Comparison of ENCODE assay signal across 8 mouse cellular contexts in the genomic region with DNA sequence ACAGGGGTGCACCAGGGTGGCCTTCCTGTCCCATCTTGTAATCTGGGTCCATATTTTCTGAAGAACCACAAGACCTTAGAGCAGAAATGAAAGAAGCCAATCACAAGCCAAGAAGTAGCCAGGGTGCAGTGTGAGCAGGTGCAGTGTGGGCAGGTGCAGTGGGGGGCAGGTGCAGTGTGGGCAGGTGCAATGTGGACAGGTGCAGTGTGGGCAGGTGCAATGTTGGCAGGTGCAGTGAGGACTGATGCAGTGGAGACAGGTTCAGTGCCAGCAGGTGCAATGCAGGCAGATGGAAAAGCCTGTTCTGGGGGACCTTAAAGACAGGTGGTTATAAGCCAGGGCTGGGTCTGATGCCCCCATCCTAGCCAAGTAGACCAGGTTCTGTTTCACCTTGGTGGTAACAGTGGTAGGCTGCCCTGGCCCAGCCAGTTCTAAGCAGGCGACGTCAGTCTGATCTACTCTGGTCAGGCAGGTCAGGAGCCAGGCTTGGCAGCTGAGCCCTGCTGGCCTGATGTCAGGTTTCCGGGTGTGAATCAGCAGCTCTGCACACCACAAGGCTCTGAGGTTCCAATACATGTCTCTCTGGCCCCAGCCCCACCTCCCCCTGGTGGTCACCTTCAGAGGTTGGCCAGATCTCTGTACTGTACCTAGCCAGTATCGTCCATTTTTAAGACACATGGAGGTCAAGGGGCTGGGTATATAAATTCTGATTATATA.
DNase-seq lines count a peak whose midpoint lies in the region; ATAC-seq lines count a peak whose summit lies in the region.
"Had no signal": no experiment of that assay in that cellular context is flagged by ENCODE, and none has a peak within 500 bp of the region (broad histone marks: within the 10 kb centered on the region; RNA-seq: fewer than 3 reads in every experiment).

No protein-coding gene starts in this region.

- H3K27ac ChIP-seq in kidney, embryonic 14.5 days (ENCODE audit: low read depth, low read length), result no peak overlapping the region
- H3K27ac ChIP-seq: midbrain, embryonic 12.5 days had no signal

- ATAC-seq in kidney, embryonic 14.5 days (ENCODE audit: low FRiP score, low TSS enrichment), result peak; percentile 46; the same call in 1 of the 2 replicates
- ATAC-seq in megakaryocyte-erythroid progenitor cell, adult 5-6 weeks (replicated peaks; ENCODE audit: low FRiP score, low TSS enrichment, poor library complexity, severe bottlenecking), result peak; percentile 81

- H3K4me1 ChIP-seq in kidney, embryonic 14.5 days (ENCODE audit: control insufficient read depth, insufficient read depth, low read length), result no peaks in the 10 kb centered on the region

- no peaks in the 10 kb centered on the region for H3K9me3 ChIP-seq in kidney, embryonic 14.5 days (ENCODE audit: control insufficient read depth, low read length)
- H3K9me3 ChIP-seq: midbrain, embryonic 12.5 days had no signal

- no peak overlapping the region for H3K4me3 ChIP-seq in kidney, embryonic 14.5 days (ENCODE audit: low read length)
- H3K4me3 ChIP-seq: midbrain, embryonic 12.5 days had no signal

- DNase-seq in 416B (ENCODE audit: low read depth) (peak; percentile 94), ZHBTc4 (ENCODE audit: low read depth, low spot score) (peak; percentile 38)
- DNase-seq in fibroblast of lung, adult 2 months (ENCODE audit: low read depth), result peak; percentile 83
- no peak for DNase-seq in layer of hippocampus, adult 9-10 months (ENCODE audit: low spot score)
- no peak for DNase-seq in layer of hippocampus, adult 9-11 months

- no peaks in the 10 kb centered on the region for H3K27me3 ChIP-seq in kidney, embryonic 14.5 days (ENCODE audit: control insufficient read depth, insufficient read depth, low read length)
- H3K27me3 ChIP-seq: midbrain, embryonic 12.5 days had no signal

- 56% methylated on average over 4 of the region's 4 CpGs for WGBS in kidney, embryonic 14.5 days

- no peak overlapping the region for H3K9ac ChIP-seq in kidney, embryonic 14.5 days (ENCODE audit: low read depth, low read length)
- H3K9ac ChIP-seq: midbrain, embryonic 12.5 days had no signal

- H3K36me3 ChIP-seq in kidney, embryonic 14.5 days (ENCODE audit: control insufficient read depth, insufficient read depth, low read length), result no peaks in the 10 kb centered on the region
- H3K36me3 ChIP-seq: midbrain, embryonic 12.5 days had no signal

- no peak overlapping the region for H3K4me2 ChIP-seq in kidney, embryonic 14.5 days (replicated peaks; ENCODE audit: low read depth, low read length)
- H3K4me2 ChIP-seq: midbrain, embryonic 12.5 days had no signal

Comparison
In these comparisons a context has a peak if more than half of its experiments do, and no peak if none do; other contexts are left out.
1. DNase-seq: peak in 416B (single experiment), ZHBTc4 (single experiment) and fibroblast of lung, adult 2 months (single experiment); none in layer of hippocampus, adult 9-10 months (single experiment) and layer of hippocampus, adult 9-11 months (single experiment).